Mouse (Mus musculus) testis, adult 2 months (tissue): ENCODE measurements around the gene Col23a1.

Experiments
- CTCF ChIP-seq: fragments of 200-500 bp; IDR thresholded peaks from 2 replicates; pipeline ENCODE4 v1.5.1; 2012; ENCODE audit warnings: low read depth, mild to moderate bottlenecking, inconsistent platforms, low read length, moderate library complexity; ENCODE audit not compliant: control insufficient read depth, insufficient read depth, insufficient replicate concordance
- POLR2A ChIP-seq: fragments of 200-500 bp; IDR thresholded peaks from 2 replicates; pipeline ENCODE4 v1.6.1; 2012; ENCODE audit warnings: low read depth, mild to moderate bottlenecking, inconsistent platforms, low read length, moderate library complexity; ENCODE audit not compliant: control insufficient read depth

DNA sequence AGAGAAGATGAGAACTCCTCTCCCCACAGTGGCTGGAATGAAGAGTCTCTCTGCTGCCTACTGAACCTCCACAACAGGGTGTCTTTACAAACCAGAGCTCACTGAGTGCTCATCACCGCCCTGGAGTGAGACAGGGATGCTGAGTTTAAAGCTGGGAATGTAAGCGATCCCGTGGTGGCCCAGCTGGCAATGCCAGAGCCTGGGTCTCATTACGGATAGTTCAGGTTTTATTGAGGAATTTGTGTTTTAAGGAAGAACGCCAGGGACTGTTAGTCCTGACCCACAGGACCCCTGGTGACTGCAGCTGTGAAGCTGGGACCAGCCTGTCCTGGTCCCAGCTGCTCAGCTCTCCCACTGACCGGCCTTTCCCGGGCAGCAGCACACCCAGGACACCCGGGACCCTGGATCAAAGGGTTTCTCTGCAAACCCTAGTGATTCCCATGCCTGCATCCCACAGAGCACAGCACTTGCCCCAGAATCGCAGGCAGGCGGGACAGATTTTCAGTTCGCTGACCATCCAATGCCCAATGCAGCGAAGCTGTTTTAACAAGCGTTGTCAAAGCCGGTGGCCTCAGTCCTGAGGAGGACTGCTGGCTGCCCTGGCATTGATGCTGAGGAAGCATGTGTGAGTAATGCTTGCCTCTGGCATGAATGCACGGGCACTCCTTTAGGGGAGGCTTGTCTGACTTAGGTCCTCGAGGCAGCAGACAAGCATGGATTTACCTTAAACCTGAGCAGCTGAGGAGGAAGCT, 139.9 kb downstream of the Col23a1 start:
- no peak for TF ChIP-seq CTCF
- TF ChIP-seq POLR2A: no peak
